Mouse (Mus musculus): ENCODE data around the gene Iqcc. TPM values are rescaled to one million over a fixed set of nuclear protein-coding genes. Genes with fewer than 3 reads are reported as not detected.

Iqcc gene
- polyA plus RNA-seq, 1 experiment, result 32.6 TPM

DNA sequence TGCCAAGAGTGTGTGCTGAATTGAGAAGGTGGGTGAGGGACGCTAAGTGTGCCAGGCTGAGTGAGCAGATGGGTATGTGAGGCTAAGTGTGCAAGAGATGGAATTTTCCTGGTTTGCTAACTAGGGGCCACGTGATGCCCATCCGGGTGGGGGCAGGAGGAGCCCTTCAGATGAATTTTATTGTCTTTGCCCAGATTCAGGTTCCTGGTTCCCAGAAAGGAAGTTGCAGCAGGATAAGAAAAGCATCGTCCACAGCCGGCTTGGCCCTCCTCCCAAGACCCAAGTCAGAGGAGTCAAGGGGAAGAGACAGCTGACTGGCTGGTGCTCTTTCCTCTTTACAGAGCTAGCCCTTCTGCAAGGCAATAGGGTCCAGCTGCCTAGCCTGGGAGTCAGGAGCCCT, 40.4 kb downstream of the Iqcc start, which contains the start of gene Fam167b:
Gene Fam167b, minus strand, starts transcription at position 84 of the 400 bp plus-strand sequence.
- DNase-seq (ENCODE audit: low spot score), result no peak

DNA sequence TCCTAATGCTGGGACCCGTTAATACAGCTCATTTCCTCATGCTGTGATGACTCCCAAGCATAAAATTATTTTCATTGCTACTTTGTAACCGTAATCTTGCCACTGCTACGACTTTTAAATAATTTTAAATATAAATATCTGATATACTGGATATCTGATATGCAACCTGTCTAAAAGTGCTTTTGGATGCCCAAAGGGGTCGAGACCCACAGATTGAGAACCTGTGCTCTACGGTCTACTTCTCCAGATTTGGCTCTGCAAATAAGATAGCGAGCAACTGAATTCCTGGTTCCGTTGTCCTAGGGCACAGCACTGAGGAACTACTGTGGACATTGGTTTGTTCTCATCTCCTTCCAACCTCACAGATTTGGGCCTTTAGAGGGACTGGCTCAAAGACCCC, 41.2 kb downstream of the Iqcc start:
- DNase-seq (ENCODE audit: low spot score), result no peak

DNA sequence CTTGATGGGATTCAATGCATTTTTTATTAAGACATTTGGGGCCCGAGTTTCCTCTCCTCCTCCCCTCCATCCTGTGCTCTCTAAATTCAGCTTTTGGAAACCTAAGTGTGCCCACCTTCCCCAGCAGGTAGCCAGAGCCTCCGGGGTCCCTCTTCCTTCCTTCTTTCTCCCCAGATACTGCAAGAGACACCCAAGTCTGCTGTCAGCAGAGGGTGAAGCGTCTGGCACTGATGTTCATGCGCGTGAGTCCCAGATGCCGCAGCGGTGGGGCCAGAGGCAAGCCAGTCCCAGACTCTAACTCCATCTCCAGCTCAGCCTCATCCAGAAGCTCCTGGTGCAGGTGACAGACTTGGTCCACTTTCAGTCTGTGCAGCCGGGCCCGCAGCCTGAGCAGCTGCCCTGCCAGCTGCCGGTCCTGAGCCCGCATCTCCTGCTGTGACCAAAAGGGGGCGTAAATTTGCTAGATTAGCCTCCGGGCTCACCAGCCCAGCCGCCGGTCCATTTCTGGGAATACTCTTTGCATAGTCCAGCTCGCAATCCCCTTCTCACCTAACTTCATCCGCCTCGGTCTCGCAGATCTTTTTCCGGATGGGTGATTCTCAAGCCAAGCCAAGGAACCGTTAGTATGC, 41.9 kb downstream of the Iqcc start:
- DNase-seq (ENCODE audit: low spot score), result peak; percentile 44

DNA sequence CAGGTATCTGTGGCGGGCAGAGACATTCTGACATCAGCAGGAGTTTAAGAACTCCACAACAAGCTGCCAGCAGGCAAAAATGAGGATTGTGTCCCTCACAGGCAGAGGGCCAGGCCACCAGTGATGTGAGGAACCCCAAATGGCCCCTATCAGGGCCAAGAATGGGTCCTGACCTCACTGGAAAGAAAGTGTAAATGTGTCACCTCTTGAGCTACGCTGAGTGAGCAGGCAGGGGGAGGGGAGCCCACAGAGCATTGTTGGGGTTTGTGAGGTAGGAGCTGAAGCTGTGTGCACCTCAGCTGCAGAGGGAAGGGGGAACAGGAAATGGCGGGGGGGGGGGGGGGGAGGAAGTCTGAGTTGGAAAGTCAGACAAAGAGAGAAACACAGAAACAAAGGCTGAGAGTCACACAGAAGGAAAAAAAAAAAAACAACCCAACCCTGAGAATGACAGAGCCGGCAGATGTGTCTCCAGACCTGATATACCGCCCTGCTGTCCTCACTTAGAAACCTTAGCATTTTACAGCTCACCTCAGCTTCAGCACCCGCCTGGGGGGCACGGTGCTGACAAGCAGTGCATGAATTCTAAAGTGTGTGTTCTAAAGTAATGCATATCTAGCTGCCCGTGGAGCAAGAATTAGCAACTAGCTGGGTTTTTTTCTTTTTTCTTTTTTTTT, 43.6 kb downstream of the Iqcc start:
- DNase-seq (ENCODE audit: low spot score), result no peak

DNA sequence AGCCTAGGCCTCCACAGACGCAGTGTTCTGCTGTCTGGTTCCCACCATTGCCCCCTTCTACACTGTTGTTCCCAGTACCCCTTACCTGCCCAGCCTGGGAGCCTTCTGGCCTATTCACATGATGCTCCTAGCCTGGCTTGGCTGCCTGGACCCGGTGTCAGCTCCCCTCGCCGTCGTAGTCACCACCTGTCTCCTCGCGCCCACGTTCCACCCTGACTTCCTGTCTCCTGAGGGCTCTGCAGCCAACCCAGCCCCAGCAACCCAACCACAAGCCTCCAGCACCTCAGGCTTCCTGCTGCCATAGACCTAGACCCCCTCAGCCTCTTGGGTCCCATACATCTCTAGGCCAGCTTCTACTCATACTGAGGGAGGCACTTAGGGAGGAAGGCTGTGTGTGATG, 45.5 kb downstream of the Iqcc start, which contains the start of gene Lck:
Gene Lck, minus strand, starts transcription at position 212 of the 400 bp plus-strand sequence.
- DNase-seq (ENCODE audit: low spot score), result no peak

DNA sequence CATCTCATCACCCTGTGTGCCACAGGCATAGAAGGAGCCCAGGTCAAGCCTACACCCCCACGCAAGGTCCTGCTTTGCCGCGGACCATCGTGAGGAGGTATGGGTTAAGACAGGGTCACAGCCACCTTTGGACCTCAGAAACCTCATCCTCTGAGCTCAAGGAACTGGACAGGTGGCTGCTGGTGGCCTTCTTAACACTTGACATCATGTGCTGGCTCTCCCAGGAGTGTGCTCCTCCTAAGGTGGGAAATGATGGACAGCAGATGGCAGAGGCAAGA, 45.9 kb downstream of the Iqcc start:
- no peak for DNase-seq (ENCODE audit: low spot score)

DNA sequence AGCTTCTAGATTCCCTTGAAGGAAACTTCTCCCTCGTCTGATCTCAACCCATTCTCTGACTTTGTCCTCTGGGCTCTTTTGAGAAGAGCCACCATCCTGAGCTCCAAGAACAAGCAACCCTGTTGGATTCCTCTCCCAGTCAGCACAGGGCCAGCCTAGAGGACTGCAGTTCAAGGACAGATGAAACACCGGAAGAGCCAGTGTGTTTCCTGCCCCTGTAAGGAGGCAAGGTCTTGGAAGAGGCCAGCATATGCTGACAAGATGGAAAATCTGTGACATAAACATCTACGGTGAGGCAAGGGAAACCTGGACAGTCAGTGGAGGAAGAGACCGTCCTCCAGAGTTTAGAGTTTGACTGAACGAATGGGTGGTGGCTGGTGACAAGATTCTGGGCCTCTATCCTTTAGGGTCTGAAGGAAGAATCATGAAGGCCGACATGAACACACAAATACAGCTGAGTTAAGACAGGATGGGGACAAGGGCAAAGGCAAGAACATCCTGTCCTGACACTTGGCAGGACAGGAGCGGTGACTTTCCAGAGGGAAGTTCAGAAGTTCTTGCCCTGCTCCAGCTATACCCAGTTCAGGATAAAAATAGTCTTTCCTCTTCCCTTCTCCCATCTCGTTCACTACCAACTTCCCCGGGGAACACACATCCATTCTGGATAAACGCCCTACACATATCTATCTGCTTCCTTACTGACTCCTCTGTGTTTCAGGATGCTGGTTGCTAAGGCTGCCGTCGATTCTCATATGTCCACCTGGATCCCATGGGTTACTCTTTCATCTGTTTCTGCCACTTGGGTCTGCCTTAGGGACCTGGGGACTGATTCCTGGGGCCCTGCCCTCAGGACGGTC, 46.4 kb downstream of the Iqcc start:
- DNase-seq (ENCODE audit: low spot score), result no peak

DNA sequence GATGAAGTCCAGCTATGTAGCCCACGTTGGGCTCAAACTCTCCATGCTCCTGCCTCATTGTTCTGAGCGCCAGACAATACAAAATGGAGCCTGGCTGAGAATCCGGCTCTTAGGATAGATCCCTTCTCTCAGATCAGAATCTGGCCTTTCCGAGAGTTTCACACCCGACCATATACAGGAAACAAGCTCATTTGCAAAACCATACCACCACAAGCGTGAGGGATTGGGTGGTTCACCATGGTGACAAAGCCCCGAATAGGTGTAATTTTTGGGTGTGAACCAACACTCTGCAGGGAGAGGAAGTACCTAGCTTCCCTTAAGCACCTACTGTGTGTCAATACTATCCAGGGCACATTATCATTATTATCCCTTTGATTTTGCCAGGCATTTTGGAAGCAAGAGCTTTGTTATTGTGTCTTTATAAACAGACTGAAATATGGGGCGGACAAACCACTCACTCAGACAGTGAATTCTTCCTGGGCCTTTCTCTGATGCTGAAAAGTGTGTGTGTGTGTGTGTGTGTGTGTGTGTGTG, 47.3 kb downstream of the Iqcc start:
- no peak for DNase-seq (ENCODE audit: low spot score)

DNA sequence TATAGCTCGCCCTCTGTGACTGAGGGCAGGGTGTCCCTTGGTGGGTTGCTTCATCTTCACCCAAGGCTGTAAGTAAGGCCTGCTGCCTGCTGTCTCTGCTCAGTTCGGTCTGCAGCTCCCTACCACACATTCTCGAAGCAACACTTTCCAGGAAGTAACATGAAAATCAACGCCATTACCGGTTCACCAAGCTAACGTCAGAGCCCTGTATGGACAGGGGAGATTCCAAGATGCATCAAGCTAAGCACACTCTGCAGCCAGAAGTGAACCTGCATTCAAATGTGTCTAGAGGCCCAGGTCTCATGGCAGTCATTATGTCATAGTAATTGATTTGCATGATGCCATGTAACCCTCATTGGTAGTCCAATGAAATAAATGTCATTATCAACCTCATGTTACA, 48.9 kb downstream of the Iqcc start:
- no peak for DNase-seq (ENCODE audit: low spot score)

DNA sequence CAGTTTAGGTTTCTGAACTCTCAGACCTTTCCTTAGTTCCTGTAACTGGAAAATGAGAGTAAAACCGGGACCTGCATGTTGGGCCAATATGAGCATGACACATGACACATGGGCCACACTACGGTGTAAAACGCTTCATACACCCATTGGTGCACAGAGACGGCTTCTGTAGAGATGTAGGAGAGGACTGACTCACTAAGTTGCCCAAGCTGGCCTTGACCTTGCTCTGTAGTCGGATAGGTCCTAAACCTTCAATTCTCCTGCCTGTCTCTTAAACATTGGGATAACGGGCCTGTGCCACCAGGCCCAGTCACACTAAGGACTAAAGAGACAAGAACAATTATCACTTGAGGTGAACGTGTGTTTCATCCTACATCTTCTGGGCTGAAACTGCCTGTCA, 50.5 kb downstream of the Iqcc start:
- no peak for DNase-seq (ENCODE audit: low spot score)

DNA sequence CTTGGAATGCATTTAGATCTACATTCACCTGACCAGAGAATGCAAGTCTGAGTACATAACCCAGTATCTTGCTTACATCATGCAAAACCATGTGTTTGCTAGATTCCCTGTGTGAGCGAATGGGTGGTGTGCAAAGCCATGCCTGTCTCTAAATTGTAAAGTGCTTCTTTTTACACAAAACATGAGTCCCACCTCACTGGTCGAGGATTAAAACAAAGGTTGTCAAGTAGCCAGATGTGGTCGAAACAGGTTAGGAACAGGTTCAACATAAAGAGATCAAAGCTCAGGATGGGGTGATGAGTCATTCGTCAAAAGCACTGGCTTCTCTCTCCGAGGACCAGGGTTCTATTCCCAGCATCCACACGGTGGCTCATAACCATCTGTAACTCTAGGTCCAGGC, 53.8 kb downstream of the Iqcc start:
- DNase-seq (ENCODE audit: low spot score), result no peak

Other genes starting within 250 kb of the Iqcc start
- gene Zbtb8a, start 241.0 kb downstream of the Iqcc start, polyA plus RNA-seq (2012; rRNA removed), result 18.7 and 21.0 TPM in 2 replicates
- gene Zbtb8b, start 178.2 kb downstream of the Iqcc start, polyA plus RNA-seq (2012; rRNA removed), result 1.8 and 3.0 TPM in 2 replicates
- 15.0 and 27.5 TPM in 2 replicates for gene Bsdc1, start 157.5 kb downstream of the Iqcc start, polyA plus RNA-seq (2012; rRNA removed)
- 0.15 TPM in 1 of 2 replicates, not detected in the other for gene Tssk3, start 128.1 kb downstream of the Iqcc start, polyA plus RNA-seq (2012; rRNA removed)
- 0.73 and 0.94 TPM in 2 replicates for gene Fam229a, start 127.9 kb downstream of the Iqcc start, polyA plus RNA-seq (2012; rRNA removed)
- 151 and 161 TPM in 2 replicates for gene Marcksl1, start 105.5 kb downstream of the Iqcc start, polyA plus RNA-seq (2012; rRNA removed)
- 101 and 112 TPM in 2 replicates for gene Hdac1, start 76.4 kb downstream of the Iqcc start, polyA plus RNA-seq (2012; rRNA removed)
- 2.9 and 3.7 TPM in 2 replicates for gene Lck, start 45.5 kb downstream of the Iqcc start, polyA plus RNA-seq (2012; rRNA removed)
- 4.0 and 4.7 TPM in 2 replicates for gene Fam167b, start 40.5 kb downstream of the Iqcc start, polyA plus RNA-seq (2012; rRNA removed)
- 246 and 264 TPM in 2 replicates for gene Eif3i, start 18.5 kb downstream of the Iqcc start, polyA plus RNA-seq (2012; rRNA removed)
- 159 and 183 TPM in 2 replicates for gene Tmem234, start 18.4 kb downstream of the Iqcc start, polyA plus RNA-seq (2012; rRNA removed)
- 5.6 and 7.6 TPM in 2 replicates for gene Dcdc2b, start 4.8 kb downstream of the Iqcc start, polyA plus RNA-seq (2012; rRNA removed)
- gene Ccdc28b, start 4.8 kb upstream of the Iqcc start, polyA plus RNA-seq (2012; rRNA removed), result 48.4 and 49.4 TPM in 2 replicates
- gene Txlna, start 22.0 kb upstream of the Iqcc start, polyA plus RNA-seq (2012; rRNA removed), result 29.9 and 30.0 TPM in 2 replicates
- gene Kpna6, start 53.7 kb upstream of the Iqcc start, polyA plus RNA-seq (2012; rRNA removed), result 35.8 and 37.8 TPM in 2 replicates
- 16.6 and 19.9 TPM in 2 replicates for gene Tmem39b, start 77.7 kb upstream of the Iqcc start, polyA plus RNA-seq (2012; rRNA removed)
- 21.7 and 39.0 TPM in 2 replicates for gene Khdrbs1, start 123.2 kb upstream of the Iqcc start, polyA plus RNA-seq (2012; rRNA removed)
- gene Ptp4a2, start 192.1 kb upstream of the Iqcc start, polyA plus RNA-seq (2012; rRNA removed), result 121 and 139 TPM in 2 replicates

Data from urinary bladder, adult 2 months (tissue).